23 mouse cellular contexts compared by ENCODE assay signal in the genomic region with DNA sequence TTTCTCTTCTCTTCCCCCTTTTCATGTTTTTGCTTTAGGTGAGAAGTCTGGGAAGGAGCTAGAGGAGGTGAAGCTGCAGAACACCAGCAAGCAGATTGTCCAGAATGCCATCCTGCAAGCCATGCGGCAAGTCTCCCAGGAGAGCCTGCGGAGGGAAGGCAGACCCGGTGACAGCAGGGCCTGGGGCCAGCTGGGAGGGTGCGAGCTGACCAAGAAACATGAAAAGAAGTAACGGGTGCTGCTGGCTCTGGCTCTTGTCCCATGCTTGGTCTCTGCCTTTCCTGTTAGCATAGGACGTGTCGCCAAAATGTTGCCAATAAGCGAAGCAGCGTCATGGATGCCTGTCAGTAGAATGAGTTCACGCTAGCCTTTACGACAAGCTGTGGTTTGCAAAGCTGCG. TPM values are rescaled to one million over a fixed set of nuclear protein-coding genes. Genes with fewer than 3 reads are reported as not detected.
A peak's percentile ranks its signal among the peaks of the same experiment; 100 is the strongest.
DNase-seq lines count a peak whose midpoint lies in the region; TF ChIP-seq lines count a peak whose summit lies in the region.
"Had no signal": no experiment of that assay in that cellular context is flagged by ENCODE, and none has a peak within 500 bp of the region (broad histone marks: within the 10 kb centered on the region; RNA-seq: fewer than 3 reads in every experiment).

No protein-coding gene starts in this region.

- TF ChIP-seq CTCF in cerebellum, adult 2 months (IDR thresholded peaks at IDR 0.05; ENCODE audit: borderline replicate concordance, insufficient read depth, low read depth, low read length): no peak

- no peak overlapping the region for H3K4me3 ChIP-seq in cerebellum, adult 2 months (replicated peaks; ENCODE audit: insufficient read depth, low read depth, low read length)
- H3K4me3 ChIP-seq: embryonic facial prominence, embryonic 13.5 days; embryonic facial prominence, embryonic 15.5 days; erythroblast, embryonic 14.5 days; forebrain, embryonic 10.5 days; forebrain, embryonic 12.5 days had no signal

- no peak overlapping the region for H3K27ac ChIP-seq in cerebellum, adult 2 months (ENCODE audit: insufficient read depth, low read length)
- H3K27ac ChIP-seq: embryonic facial prominence, embryonic 13.5 days; embryonic facial prominence, embryonic 15.5 days; forebrain, embryonic 10.5 days; forebrain, embryonic 12.5 days had no signal

- no peak for TF ChIP-seq POLR2A in cerebellum, adult 2 months (IDR thresholded peaks at IDR 0.05; ENCODE audit: borderline replicate concordance, insufficient read depth, low read length)

- WGBS in cerebellum, adult 2 months: 44% methylated on average over 12 of the region's 12 CpGs

- peak; percentile 43 to 64 for DNase-seq in cerebellum, postnatal 10 days
- DNase-seq in cerebellum, adult 11-12 months: no peak
- peak; percentile 14 to 27 for DNase-seq in cerebellum, postnatal 25 days
- DNase-seq in cerebellum, adult 2 months: no peak
- peak; percentile 61 for DNase-seq in left cerebral cortex, postnatal 4 days
- no peak for DNase-seq in left cerebral cortex, postnatal 36 days (ENCODE audit: low spot score in 2 of 2)
- peak; percentile 8 for DNase-seq in 3134 (ENCODE audit: extremely low read depth, insufficient read length, low spot score)
- DNase-seq: adrenal gland, adult 2 months; adrenal gland, postnatal 10 days; adrenal gland, postnatal 25 days; cerebellum, adult 11 months; cerebellum, adult 8-10 months; cerebellum, postnatal 36 days; embryo, embryonic 11 days had no signal

- H3K4me1 ChIP-seq in cerebellum, adult 2 months (ENCODE audit: control insufficient read depth, insufficient read depth, low read length): no peaks in the 10 kb centered on the region
- H3K4me1 ChIP-seq: embryonic facial prominence, embryonic 13.5 days; embryonic facial prominence, embryonic 15.5 days; forebrain, embryonic 12.5 days had no signal

- intact Hi-C loops in left cerebral cortex, postnatal 4 days (cut with DNase I): no loop called here
- intact Hi-C loops in left cerebral cortex, postnatal 36 days (cut with DNase I): no loop called here

- H3K27me3 ChIP-seq in cerebellum, adult 2 months (ENCODE audit: control insufficient read depth, insufficient read depth, low read length): no peaks in the 10 kb centered on the region
- H3K27me3 ChIP-seq: embryonic facial prominence, embryonic 13.5 days; embryonic facial prominence, embryonic 15.5 days; forebrain, embryonic 12.5 days had no signal

RNA-seq across cellular contexts. Expression of a gene that starts 48.0 kb away (rescaled TPM):
- 29.4 and 30.6 TPM in 2 replicates for polyA plus RNA-seq in cerebellum, adult 2 months (2012; rRNA removed)
- total RNA-seq in left cerebral cortex, postnatal 4 days (2021): under 1 TPM in 1 of 2 experiments, not detected in 1; 0.24 TPM
- 1 to 10 TPM; 4.5 to 5.6 TPM for total RNA-seq in left cerebral cortex, postnatal 36 days (2021)
- total RNA-seq: adrenal gland, adult 2 months; adrenal gland, postnatal 10 days; adrenal gland, postnatal 25 days; common myeloid progenitor, adult 5-6 weeks; ES-E14; MEL had no signal
- polyA plus RNA-seq: adrenal gland, adult 2 months; C2C12; embryonic facial prominence, embryonic 13.5 days; embryonic facial prominence, embryonic 15.5 days; erythroblast, embryonic 14.5 days; forebrain, embryonic 10.5 days had no signal

Comparison
In these comparisons a context has a peak if more than half of its experiments do, and no peak if none do; other contexts are left out.
1. DNase-seq: peak in cerebellum, postnatal 10 days (2 of 2), cerebellum, postnatal 25 days (2 of 2), left cerebral cortex, postnatal 4 days (single experiment) and 3134 (single experiment); none in cerebellum, adult 11-12 months (single experiment), cerebellum, adult 2 months (0 of 2) and left cerebral cortex, postnatal 36 days (0 of 2).
2. RNA of a gene that starts 48.0 kb away (total RNA-seq): 4.5 to 5.6 TPM in left cerebral cortex, postnatal 36 days; 0.24 TPM in left cerebral cortex, postnatal 4 days; every median in the first group is over 4 times any median in the second.